Mouse (Mus musculus): ENCODE results near the gene AC124502.3. TPM values are rescaled to one million over a fixed set of nuclear protein-coding genes. Genes with fewer than 3 reads are reported as not detected.
A peak's percentile ranks its signal among the peaks of the same experiment; 100 is the strongest.
"Not testable (repeated sequence)": the region's sequence is repeated elsewhere in the genome, so short reads cannot be mapped to it uniquely, and the experiment has no call there.

AC124502.3 gene
- polyA plus RNA-seq, 1 experiment from 2014 or later: 3.5 TPM

DNA sequence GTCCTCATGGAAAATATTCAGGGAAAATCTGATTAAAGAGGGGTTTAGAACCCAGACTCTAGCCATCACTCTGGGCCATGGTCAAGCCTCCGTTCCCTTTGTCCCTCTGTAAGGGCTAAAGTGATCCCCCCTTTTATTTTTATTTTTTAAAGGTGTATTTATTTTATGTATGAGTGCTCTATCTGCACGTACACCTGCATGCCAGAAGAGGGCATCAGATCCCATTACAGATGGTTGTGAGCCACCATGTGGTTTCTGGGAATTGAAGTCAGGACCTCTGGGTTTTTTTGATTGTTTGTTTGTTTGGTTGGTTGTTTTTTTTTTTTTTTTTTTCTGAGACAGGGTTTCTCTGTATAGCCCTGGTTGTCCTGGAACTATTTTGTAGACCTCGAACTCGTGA lies 47.8 kb downstream of the AC124502.3 start:
- peaks cover 48% of the 10 kb centered on the region for H3K27me3 ChIP-seq (ENCODE audit: control insufficient read depth, insufficient read depth, low read depth, low read length)
- 54% methylated on average over 4 of the region's 4 CpGs for WGBS

GRCm38 (mm10) chr19:5087884-5088728 lies 49.4 kb downstream of the AC124502.3 start, which contains the start of gene Yif1a:
Gene Yif1a, plus strand, starts transcription at chr19:5088538.
- H3K27ac ChIP-seq (ENCODE audit: low read length): peak within 1 kb of the TSS; percentile 88
- under 1% methylated on average over 58 of the region's 58 CpGs for WGBS

More for the DNA sequence above, 47.8 kb downstream of the AC124502.3 start:
- not testable (repeated sequence) for H3K4me3 ChIP-seq (ENCODE audit: low read length); H3K36me3 ChIP-seq (ENCODE audit: control insufficient read depth, insufficient read depth, low read length); H3K27ac ChIP-seq (ENCODE audit: low read length); ATAC-seq (ENCODE audit: low read depth); H3K4me2 ChIP-seq (ENCODE audit: low read depth, low read length); H3K9ac ChIP-seq (ENCODE audit: low read length); H3K9me3 ChIP-seq (ENCODE audit: control insufficient read depth, low read length)
- H3K4me1 ChIP-seq (replicated peaks; ENCODE audit: control insufficient read depth, insufficient read depth, low read length): peaks cover 13% of the 10 kb centered on the region

DNA sequence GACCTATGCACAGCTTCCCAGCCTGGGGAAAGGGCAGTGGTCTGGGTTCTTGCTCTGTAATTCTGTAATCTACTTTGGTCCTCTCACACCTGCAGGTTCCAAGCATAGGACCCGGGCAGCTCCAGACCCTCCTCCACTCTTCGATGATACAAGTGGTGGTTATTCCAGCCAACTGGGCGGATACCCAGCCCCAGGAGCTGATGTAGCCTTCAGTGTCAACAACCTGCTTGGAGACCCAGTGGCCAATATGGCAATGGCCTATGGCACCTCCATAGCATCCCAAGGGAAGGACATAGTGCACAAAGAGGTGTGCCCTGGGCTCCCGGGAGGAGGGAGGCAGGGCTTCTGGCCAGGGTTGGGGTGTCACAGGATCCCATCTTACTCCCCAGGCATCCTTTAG lies 50.6 kb downstream of the AC124502.3 start:
- Histone ChIP-seq H3K4me1 (replicated peaks; ENCODE audit: control insufficient read depth, insufficient read depth, low read length) (peaks cover 13% of the 10 kb centered on the region), H3K4me3 (ENCODE audit: low read length) (peak overlapping the region; percentile 75), H3K36me3 (ENCODE audit: control insufficient read depth, insufficient read depth, low read length) (peaks cover 14% of the 10 kb centered on the region), H3K27ac (ENCODE audit: low read length) (no peak overlapping the region), H3K27me3 (ENCODE audit: control insufficient read depth, insufficient read depth, low read depth, low read length) (peaks cover 21% of the 10 kb centered on the region), H3K9ac (ENCODE audit: low read length) (peak overlapping the region; percentile 75), H3K4me2 (ENCODE audit: low read depth, low read length) (peak overlapping the region; percentile 93), H3K9me3 (ENCODE audit: control insufficient read depth, low read length) (no peaks in the 10 kb centered on the region)
- ATAC-seq (ENCODE audit: low read depth): no peak
- WGBS: 89% methylated on average over 4 of the region's 4 CpGs

More at GRCm38 (mm10) chr19:5087884-5088728, 49.4 kb downstream of the AC124502.3 start, which contains the start of gene Yif1a:
- peaks cover 13% of the 10 kb centered on the region for H3K4me1 ChIP-seq (replicated peaks; ENCODE audit: control insufficient read depth, insufficient read depth, low read length)
- peaks cover 33% of the 10 kb centered on the region for H3K27me3 ChIP-seq (ENCODE audit: control insufficient read depth, insufficient read depth, low read depth, low read length)
- H3K9ac ChIP-seq (ENCODE audit: low read length): peak within 1 kb of the TSS; percentile 75
- peak; percentile 93 for ATAC-seq (ENCODE audit: low read depth)
- H3K36me3 ChIP-seq (ENCODE audit: control insufficient read depth, insufficient read depth, low read length): peaks cover 14% of the 10 kb centered on the region
- peak within 1 kb of the TSS; percentile 93 for H3K4me2 ChIP-seq (ENCODE audit: low read depth, low read length)
- H3K4me3 ChIP-seq (ENCODE audit: low read length): peak within 1 kb of the TSS; percentile 75
- no peaks in the 10 kb centered on the region for H3K9me3 ChIP-seq (ENCODE audit: control insufficient read depth, low read length)

DNA sequence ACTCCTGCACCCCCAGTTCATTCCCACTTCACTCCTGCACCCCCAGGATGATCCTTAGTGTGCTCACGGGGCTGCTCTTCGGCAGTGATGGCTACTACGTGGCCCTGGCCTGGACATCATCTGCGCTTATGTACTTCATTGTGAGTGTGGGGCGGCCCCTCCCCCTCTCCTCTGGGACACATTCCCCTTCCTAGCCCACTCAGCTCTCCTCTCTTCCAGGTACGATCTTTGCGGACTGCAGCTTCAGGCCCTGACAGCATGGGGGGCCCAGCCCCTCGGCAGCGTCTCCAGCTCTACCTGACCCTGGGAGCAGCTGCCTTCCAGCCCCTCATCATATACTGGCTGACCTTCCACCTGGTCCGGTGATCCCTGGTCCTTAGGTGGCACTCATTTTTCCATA lies 53.4 kb downstream of the AC124502.3 start:
- H3K4me1 ChIP-seq (replicated peaks; ENCODE audit: control insufficient read depth, insufficient read depth, low read length): peaks cover 11% of the 10 kb centered on the region
- peaks cover 14% of the 10 kb centered on the region for H3K36me3 ChIP-seq (ENCODE audit: control insufficient read depth, insufficient read depth, low read length)
- H3K4me2 ChIP-seq (ENCODE audit: low read depth, low read length): no peak overlapping the region
- ATAC-seq (ENCODE audit: low read depth): no peak
- no peak overlapping the region for H3K4me3 ChIP-seq (ENCODE audit: low read length)
- no peak overlapping the region for H3K9ac ChIP-seq (ENCODE audit: low read length)
- H3K9me3 ChIP-seq (ENCODE audit: control insufficient read depth, low read length): no peaks in the 10 kb centered on the region
- 82% methylated on average over 10 of the region's 10 CpGs for whole genome bisulfite sequencing
- H3K27me3 ChIP-seq (ENCODE audit: control insufficient read depth, insufficient read depth, low read depth, low read length): peaks cover 3% of the 10 kb centered on the region; the same call in 1 of the 2 replicates
- H3K27ac ChIP-seq (ENCODE audit: low read length): no peak overlapping the region

GRCm38 (mm10) chr19:5093481-5094242 lies 55.0 kb downstream of the AC124502.3 start:
- Histone ChIP-seq H3K4me2 (ENCODE audit: low read depth, low read length) (no peak overlapping the region), H3K36me3 (ENCODE audit: control insufficient read depth, insufficient read depth, low read length) (peaks cover 14% of the 10 kb centered on the region), H3K27me3 (ENCODE audit: control insufficient read depth, insufficient read depth, low read depth, low read length) (peaks cover 3% of the 10 kb centered on the region; the same call in 1 of the 2 replicates), H3K4me1 (replicated peaks; ENCODE audit: control insufficient read depth, insufficient read depth, low read length) (peaks cover 16% of the 10 kb centered on the region), H3K9ac (ENCODE audit: low read length) (no peak overlapping the region), H3K27ac (ENCODE audit: low read length) (no peak overlapping the region), H3K4me3 (ENCODE audit: low read length) (no peak overlapping the region), H3K9me3 (ENCODE audit: control insufficient read depth, low read length) (no peaks in the 10 kb centered on the region)
- ATAC-seq (ENCODE audit: low read depth): no peak
- 69% methylated on average over 12 of the region's 12 CpGs for WGBS

DNA sequence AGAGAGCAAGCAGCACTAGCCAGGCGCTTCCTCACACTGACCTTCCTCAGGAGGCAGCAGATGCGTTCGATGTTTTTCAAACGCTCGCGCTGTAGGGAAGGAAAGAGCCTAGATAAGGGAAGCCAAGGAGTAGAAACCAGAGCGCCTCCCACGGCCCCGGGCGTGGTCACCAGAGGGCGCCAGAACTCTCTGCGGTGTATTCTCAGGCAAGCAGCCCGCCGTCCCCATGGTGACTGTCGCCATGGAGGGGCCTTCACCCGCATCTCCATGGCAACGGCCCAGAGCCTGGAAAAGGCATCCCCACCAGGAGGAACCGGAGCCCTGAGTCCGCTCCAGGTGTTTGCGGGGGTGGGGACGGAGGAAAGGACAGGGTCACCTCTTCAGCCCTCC lies 55.5 kb downstream of the AC124502.3 start:
- WGBS: 1% methylated on average over 21 of the region's 21 CpGs
- Histone ChIP-seq H3K9me3 (ENCODE audit: control insufficient read depth, low read length) (no peaks in the 10 kb centered on the region), H3K4me3 (ENCODE audit: low read length) (no peak overlapping the region), H3K36me3 (ENCODE audit: control insufficient read depth, insufficient read depth, low read length) (peaks cover 14% of the 10 kb centered on the region), H3K27ac (ENCODE audit: low read length) (no peak overlapping the region), H3K27me3 (ENCODE audit: control insufficient read depth, insufficient read depth, low read depth, low read length) (peaks cover 3% of the 10 kb centered on the region; the same call in 1 of the 2 replicates), H3K9ac (ENCODE audit: low read length) (no peak overlapping the region), H3K4me2 (ENCODE audit: low read depth, low read length) (no peak overlapping the region), H3K4me1 (replicated peaks; ENCODE audit: control insufficient read depth, insufficient read depth, low read length) (peaks cover 14% of the 10 kb centered on the region)
- ATAC-seq (ENCODE audit: low read depth): peak; percentile 69

GRCm38 (mm10) chr19:5094746-5095417 lies 56.2 kb downstream of the AC124502.3 start:
- Histone ChIP-seq H3K27ac (ENCODE audit: low read length) (no peak overlapping the region), H3K4me1 (replicated peaks; ENCODE audit: control insufficient read depth, insufficient read depth, low read length) (peaks cover 12% of the 10 kb centered on the region), H3K27me3 (ENCODE audit: control insufficient read depth, insufficient read depth, low read depth, low read length) (peaks cover 3% of the 10 kb centered on the region; the same call in 1 of the 2 replicates), H3K4me2 (ENCODE audit: low read depth, low read length) (no peak overlapping the region), H3K9me3 (ENCODE audit: control insufficient read depth, low read length) (no peaks in the 10 kb centered on the region), H3K9ac (ENCODE audit: low read length) (no peak overlapping the region), H3K4me3 (ENCODE audit: low read length) (no peak overlapping the region), H3K36me3 (ENCODE audit: control insufficient read depth, insufficient read depth, low read length) (peaks cover 15% of the 10 kb centered on the region)
- WGBS: 40% methylated on average over 11 of the region's 11 CpGs
- ATAC-seq (ENCODE audit: low read depth): peak; percentile 0; the same call in 1 of the 2 replicates

GRCm38 (mm10) chr19:5095887-5096474 lies 57.3 kb downstream of the AC124502.3 start:
- no peak overlapping the region for H3K4me2 ChIP-seq (ENCODE audit: low read depth, low read length)
- 7% methylated on average over 9 of the region's 9 CpGs for WGBS

More at GRCm38 (mm10) chr19:5095887-5096474, 57.3 kb downstream of the AC124502.3 start:
- no peak for ATAC-seq (ENCODE audit: low read depth)
- H3K4me3 ChIP-seq (ENCODE audit: low read length): no peak overlapping the region
- H3K9me3 ChIP-seq (ENCODE audit: control insufficient read depth, low read length): no peaks in the 10 kb centered on the region
- no peak overlapping the region for H3K9ac ChIP-seq (ENCODE audit: low read length)
- peaks cover 12% of the 10 kb centered on the region for H3K4me1 ChIP-seq (replicated peaks; ENCODE audit: control insufficient read depth, insufficient read depth, low read length)
- H3K36me3 ChIP-seq (ENCODE audit: control insufficient read depth, insufficient read depth, low read length): peaks cover 24% of the 10 kb centered on the region
- H3K27ac ChIP-seq (ENCODE audit: low read length): no peak overlapping the region
- peaks cover 3% of the 10 kb centered on the region; the same call in 1 of the 2 replicates for H3K27me3 ChIP-seq (ENCODE audit: control insufficient read depth, insufficient read depth, low read depth, low read length)

Data from lung, embryonic 16.5 days (tissue).